Mouse (Mus musculus) kidney, postnatal 0 days (tissue): ENCODE results near the gene Mrps5. TPM values are rescaled to one million over a fixed set of nuclear protein-coding genes. Genes with fewer than 3 reads are reported as not detected.

ENCODE experiments used
- ATAC-seq: fragments of 200-750 bp; cut with Nextera tagmentation; replicated peaks from 2 replicates; pipeline ENCODE4 v1.8.0; 2017; ENCODE audit warnings: low read depth, moderate number of reproducible peaks, moderate TSS enrichment, moderate library complexity; ENCODE audit not compliant: low FRiP score
- DNase-seq: peaks from one replicate; pipeline ENCODE4 v3.0.0-alpha.2; 2016; ENCODE audit warnings: low spot score
- H3K27ac ChIP-seq: fragments of 300-500 bp; sonication (generic); 2 replicates; pipeline ENCODE4 v1.5.1; 2014; ENCODE audit warnings: mild to moderate bottlenecking
- H3K27me3 ChIP-seq: fragments of 300-500 bp; sonication (generic); 2 replicates; pipeline ENCODE4 v1.6.1; 2014; ENCODE audit warnings: low read length, mixed read lengths; ENCODE audit not compliant: insufficient read depth
- H3K36me3 ChIP-seq: fragments of 300-500 bp; sonication (generic); 2 replicates; pipeline ENCODE4 v1.6.1; 2014; ENCODE audit warnings: low read length, mixed read lengths; ENCODE audit not compliant: insufficient read depth
- H3K4me1 ChIP-seq: fragments of 300-500 bp; sonication (generic); replicated peaks from 2 replicates; pipeline ENCODE4 v1.6.1; 2014; ENCODE audit warnings: antibody characterized with exemption, low read length, mixed read lengths; ENCODE audit not compliant: insufficient read depth
- H3K4me2 ChIP-seq: fragments of 300-500 bp; sonication (generic); 2 replicates; pipeline ENCODE4 v1.6.1; 2014; ENCODE audit warnings: mild to moderate bottlenecking, low read length, moderate library complexity, mixed read lengths
- H3K4me3 ChIP-seq: fragments of 300-500 bp; sonication (generic); replicated peaks from 2 replicates; pipeline ENCODE4 v1.5.1; 2014; ENCODE audit warnings: low read depth, low read length
- H3K9ac ChIP-seq: fragments of 300-500 bp; sonication (generic); 2 replicates; pipeline ENCODE4 v1.6.1; 2014; ENCODE audit warnings: low read depth, low read length
- H3K9me3 ChIP-seq: fragments of 300-500 bp; sonication (generic); replicated peaks from 2 replicates; pipeline ENCODE4 v1.6.1; 2016; ENCODE audit warnings: low read length, inconsistent platforms, mixed read lengths
- CTCF ChIP-seq: IDR thresholded peaks from 2 replicates; pipeline ENCODE4 v1.5.1; 2016; ENCODE audit warnings: antibody characterized with exemption, low read depth, mild to moderate bottlenecking, moderate library complexity
- WGBS: fragments of 180-500 bp; shearing (Covaris S2); extraction: QIAGEN DNeasy Blood & Tissue Kit; methylation state at CpG from one replicate; pipeline ENCODE4 v1.1.7; 2014; 5-methylcytosine and 5-hydroxymethylcytosine counted together
- polyA plus RNA-seq: library from polyadenylated mRNA; unstranded; fragments of >200 nt; fragmentation: Nextera tagmentation; extraction: Ambion mirVana; gene quantifications from 2 replicates; pipeline ENCODE4 v1.2.1, GENCODE M21; 2015

Mrps5 gene
- polyA plus RNA-seq, 1 experiment from 2014 or later, result 151 TPM

- DNase-seq (no peak), ATAC-seq (no peak)
- Histone ChIP-seq H3K4me2 (no peak overlapping the region), H3K36me3 (no peaks in the 10 kb centered on the region), H3K27me3 (no peaks in the 10 kb centered on the region), H3K9me3 (no peaks in the 10 kb centered on the region), H3K27ac (no peak overlapping the region), H3K4me1 (no peaks in the 10 kb centered on the region), H3K9ac (no peak overlapping the region), H3K4me3 (no peak overlapping the region)
- TF ChIP-seq CTCF, result no peak
Observed at GRCm38 (mm10) chr2:127549711-127550110, 37.3 kb upstream of the Mrps5 start.

GRCm38 (mm10) chr2:127550446-127550845 lies 36.6 kb upstream of the Mrps5 start:
- H3K4me1 ChIP-seq, result no peaks in the 10 kb centered on the region
- no peak for ATAC-seq
- H3K27ac ChIP-seq, result no peak overlapping the region
- no peak overlapping the region for H3K4me3 ChIP-seq
- DNase-seq, result no peak
- no peaks in the 10 kb centered on the region for H3K27me3 ChIP-seq
- H3K9me3 ChIP-seq, result no peaks in the 10 kb centered on the region
- H3K36me3 ChIP-seq, result no peaks in the 10 kb centered on the region
- no peak overlapping the region for H3K9ac ChIP-seq
- TF ChIP-seq CTCF, result no peak
- WGBS, result 75% methylated on average over 1 of the region's 1 CpGs
- no peak overlapping the region for H3K4me2 ChIP-seq

- no peak overlapping the region for H3K27ac ChIP-seq
- H3K4me1 ChIP-seq, result no peaks in the 10 kb centered on the region
- H3K9ac ChIP-seq, result no peak overlapping the region
- WGBS, result 45% methylated on average over 5 of the region's 5 CpGs
- H3K9me3 ChIP-seq, result no peaks in the 10 kb centered on the region
- H3K36me3 ChIP-seq, result no peaks in the 10 kb centered on the region
- peak; percentile 45 for DNase-seq
- ATAC-seq, result 0 out of 2 replicates have a peak, but pooled peaks have one; percentile 21
- H3K27me3 ChIP-seq, result no peaks in the 10 kb centered on the region
- H3K4me3 ChIP-seq, result no peak overlapping the region
- H3K4me2 ChIP-seq, result no peak overlapping the region
- peak; percentile 66 for TF ChIP-seq CTCF
Observed at GRCm38 (mm10) chr2:127551078-127551477, 35.9 kb upstream of the Mrps5 start.

GRCm38 (mm10) chr2:127559070-127559966 lies 27.7 kb upstream of the Mrps5 start:
- Histone ChIP-seq H3K9me3 (no peaks in the 10 kb centered on the region), H3K9ac (no peak overlapping the region), H3K4me1 (no peaks in the 10 kb centered on the region), H3K27me3 (no peaks in the 10 kb centered on the region), H3K27ac (no peak overlapping the region), H3K4me3 (no peak overlapping the region), H3K4me2 (peak overlapping the region; percentile 31; the same call in 1 of the 2 replicates), H3K36me3 (no peaks in the 10 kb centered on the region)
- DNase-seq (peak; percentile 94), ATAC-seq (peak; percentile 95)
- TF ChIP-seq CTCF, result peak; percentile 86
- 18% methylated on average over 18 of the region's 18 CpGs for WGBS

GRCm38 (mm10) chr2:127573322-127573721 lies 13.7 kb upstream of the Mrps5 start:
- TF ChIP-seq CTCF, result no peak
- 0 out of 2 replicates have a peak, but pooled peaks cover 8% of the 10 kb centered on the region for H3K36me3 ChIP-seq
- 15% methylated on average over 1 of the region's 1 CpGs for WGBS
- no peak overlapping the region for H3K27ac ChIP-seq
- no peak for ATAC-seq
- DNase-seq, result peak; percentile 5
- H3K4me3 ChIP-seq, result no peak overlapping the region
- no peaks in the 10 kb centered on the region for H3K4me1 ChIP-seq
- no peaks in the 10 kb centered on the region for H3K27me3 ChIP-seq
- H3K4me2 ChIP-seq, result no peak overlapping the region
- H3K9me3 ChIP-seq, result no peaks in the 10 kb centered on the region
- H3K9ac ChIP-seq, result no peak overlapping the region

- WGBS, result under 1% methylated on average over 24 of the region's 24 CpGs
- peak; percentile 96 for DNase-seq
- no peaks in the 10 kb centered on the region for H3K27me3 ChIP-seq
- peak overlapping the region; percentile 57 for H3K9ac ChIP-seq
- peak overlapping the region; percentile 57 for H3K4me3 ChIP-seq
- ATAC-seq, result peak; percentile 83
- no peaks in the 10 kb centered on the region for H3K9me3 ChIP-seq
- H3K4me1 ChIP-seq, result peaks cover 6% of the 10 kb centered on the region
- H3K4me2 ChIP-seq, result peak overlapping the region; percentile 88
- no peaks in the 10 kb centered on the region for H3K36me3 ChIP-seq
- H3K27ac ChIP-seq, result no peak overlapping the region
- no peak for TF ChIP-seq CTCF
Observed at GRCm38 (mm10) chr2:127584436-127584858, 2.6 kb upstream of the Mrps5 start.
